Mouse (Mus musculus): ENCODE measurements around the gene Ncam1. TPM values are rescaled to one million over a fixed set of nuclear protein-coding genes. Genes with fewer than 3 reads are reported as not detected.

The Ncam1 gene
- total RNA-seq, 2 experiments from 2014 or later = 36.8 to 51.7 TPM

GRCm38 (mm10) chr9:49593951-49594536, 204.7 kb downstream of the Ncam1 start:
- peak; percentile 20 for DNase-seq
- intact Hi-C loops (cut with DNase I; ENCODE audit: low total_unique reads) = no loop called here

- no peak for DNase-seq
- intact Hi-C loops (cut with DNase I; ENCODE audit: low total_unique reads) = no loop called here
Observed at GRCm38 (mm10) chr9:49592006-49592405, 206.7 kb downstream of the Ncam1 start.

GRCm38 (mm10) chr9:49590261-49590660, 208.5 kb downstream of the Ncam1 start:
- no peak for DNase-seq
- intact Hi-C loops (cut with DNase I; ENCODE audit: low total_unique reads) = no loop called here

- intact Hi-C loops (cut with DNase I; ENCODE audit: low total_unique reads) = no loop called here
- DNase-seq = no peak
Observed at GRCm38 (mm10) chr9:49577136-49577535, 221.6 kb downstream of the Ncam1 start.

DNA sequence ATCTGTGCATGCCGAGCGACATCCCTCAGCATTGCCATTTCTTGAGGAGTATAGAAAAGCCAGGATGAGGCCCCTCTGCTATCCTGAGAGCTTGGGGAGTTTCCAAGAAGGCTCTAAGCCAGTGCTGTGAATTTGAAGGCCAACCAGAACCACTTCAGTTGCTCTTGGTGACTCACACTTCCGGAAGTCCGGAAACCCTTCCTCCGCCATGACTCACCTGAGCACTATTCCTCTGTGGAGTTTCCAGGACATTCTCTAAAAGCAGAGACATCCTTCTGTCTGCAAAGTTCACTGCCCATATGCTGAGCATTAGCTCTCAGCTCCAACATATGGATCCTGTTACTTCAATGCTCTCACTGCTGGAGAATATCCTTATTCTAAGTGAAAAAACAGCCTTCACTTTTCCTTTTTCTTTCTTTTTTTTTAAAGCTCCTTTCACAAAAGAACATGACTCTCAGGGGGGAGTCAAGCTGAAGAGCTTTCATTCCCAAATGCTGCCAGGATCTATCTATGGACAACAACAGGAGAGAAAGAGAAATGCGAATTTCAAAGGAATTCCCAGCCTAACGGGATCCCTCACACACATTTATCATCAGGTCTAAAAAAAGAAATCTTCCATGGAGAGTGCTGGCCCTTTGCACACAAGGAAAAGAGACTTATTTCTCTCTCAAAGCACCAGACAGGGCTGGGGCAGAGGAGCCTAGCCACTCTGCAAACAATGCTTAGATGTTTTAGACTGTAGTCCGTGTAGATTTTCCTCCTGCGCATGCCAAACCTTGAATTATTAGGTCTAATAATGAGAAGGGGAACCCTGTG, 226.8 kb downstream of the Ncam1 start:
- intact Hi-C loops (cut with DNase I; ENCODE audit: low total_unique reads) = no loop called here
- DNase-seq = no peak

DNA sequence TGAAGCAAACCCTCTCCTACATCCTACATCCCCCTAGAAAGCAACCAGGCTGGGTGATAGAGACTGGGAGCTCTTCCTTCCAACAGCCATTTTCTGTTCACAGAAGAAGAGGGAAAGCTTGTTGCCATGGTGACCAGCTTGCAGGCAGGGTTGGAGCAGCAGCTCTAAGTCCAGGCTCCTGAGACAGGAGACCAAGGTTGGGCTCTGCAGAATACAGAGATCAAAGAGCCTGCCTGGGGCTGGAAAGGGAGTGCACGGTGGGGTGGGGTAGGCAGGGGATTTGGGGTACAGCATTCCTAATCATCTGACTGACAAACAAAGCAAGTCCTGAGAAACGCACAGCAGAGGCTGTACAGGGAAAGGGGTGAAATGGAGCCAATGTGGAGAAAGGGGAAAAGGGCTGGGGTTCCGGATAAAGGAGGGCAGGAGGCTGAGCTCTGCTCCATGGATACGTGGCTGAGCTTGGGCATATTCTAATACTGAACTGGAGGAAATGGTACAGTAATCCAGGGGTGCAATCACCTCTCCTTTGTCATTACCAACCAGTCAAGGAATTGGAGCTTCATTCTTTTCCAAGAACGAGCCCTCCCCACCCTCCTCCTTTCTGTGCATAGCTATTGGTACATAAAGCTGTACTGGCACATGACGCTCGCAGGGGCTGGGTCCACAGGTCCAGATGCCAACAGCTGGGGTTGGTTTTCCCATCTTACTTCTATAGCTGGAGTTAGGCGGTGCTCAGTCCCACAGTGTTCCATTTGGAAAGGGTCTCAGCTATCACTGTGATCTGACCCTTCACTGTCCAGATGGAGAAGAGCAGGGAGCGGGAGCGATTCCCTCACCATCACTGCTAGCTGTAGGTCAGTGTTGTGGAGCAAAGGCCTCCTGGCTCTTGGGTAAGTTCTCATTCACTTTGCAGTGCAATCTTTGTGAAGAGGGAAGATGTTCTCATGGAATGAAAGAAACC, 227.7 kb downstream of the Ncam1 start:
- DNase-seq = no peak
- intact Hi-C loops (cut with DNase I; ENCODE audit: low total_unique reads) = no loop called here

- no peak for DNase-seq
- intact Hi-C loops (cut with DNase I; ENCODE audit: low total_unique reads) = no loop called here
Observed at GRCm38 (mm10) chr9:49570033-49570660, 228.6 kb downstream of the Ncam1 start.

- intact Hi-C loops (cut with DNase I; ENCODE audit: low total_unique reads) = no loop called here
- no peak for DNase-seq
Observed at GRCm38 (mm10) chr9:49565846-49566245, 232.9 kb downstream of the Ncam1 start.

- intact Hi-C loops (cut with DNase I; ENCODE audit: low total_unique reads) = no loop called here
- no peak for DNase-seq
Observed at GRCm38 (mm10) chr9:49558941-49559340, 239.8 kb downstream of the Ncam1 start.

GRCm38 (mm10) chr9:49551353-49551752, 247.4 kb downstream of the Ncam1 start:
- no peak for DNase-seq
- intact Hi-C loops (cut with DNase I; ENCODE audit: low total_unique reads) = no loop called here

GRCm38 (mm10) chr9:49542593-49542992, 256.1 kb downstream of the Ncam1 start:
- DNase-seq = no peak
- intact Hi-C loops (cut with DNase I; ENCODE audit: low total_unique reads) = no loop called here

- peak; percentile 56 for DNase-seq
- intact Hi-C loops (cut with DNase I; ENCODE audit: low total_unique reads) = no loop called here
Observed at GRCm38 (mm10) chr9:49537814-49538213, 260.9 kb downstream of the Ncam1 start.

- DNase-seq = no peak
- intact Hi-C loops (cut with DNase I; ENCODE audit: low total_unique reads) = no loop called here
Observed at GRCm38 (mm10) chr9:49536593-49536992, 262.1 kb downstream of the Ncam1 start.

- intact Hi-C loops (cut with DNase I; ENCODE audit: low total_unique reads) = no loop called here
- DNase-seq = no peak
Observed at GRCm38 (mm10) chr9:49534958-49535357, 263.8 kb downstream of the Ncam1 start.

DNA sequence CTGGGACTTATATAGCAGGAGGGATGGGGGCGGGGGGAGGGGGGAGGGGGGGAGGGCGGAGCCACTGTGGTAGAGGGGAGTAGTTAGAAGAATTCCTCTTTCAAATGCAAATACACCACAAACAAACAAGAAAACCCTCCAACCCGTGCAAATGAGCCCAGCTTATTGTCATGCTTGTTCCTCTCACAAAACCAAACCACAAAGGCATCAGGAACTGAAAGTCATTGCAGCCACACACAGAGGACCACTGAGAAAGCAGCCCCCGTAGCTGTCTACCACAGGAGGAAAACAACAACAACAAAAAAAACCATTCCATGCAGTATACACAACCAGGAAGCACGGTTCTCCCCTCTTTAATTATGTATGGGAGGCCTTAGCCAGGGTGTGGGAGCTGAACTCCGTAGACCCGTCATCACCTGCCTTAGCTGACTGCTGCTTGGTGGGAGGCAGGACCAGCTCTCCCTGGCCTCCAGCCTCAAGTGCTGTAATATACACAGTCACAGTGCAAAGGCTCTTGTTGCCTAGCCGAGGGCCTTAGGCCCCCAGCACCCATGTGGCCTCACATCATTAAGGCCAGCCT, 264.7 kb downstream of the Ncam1 start:
- DNase-seq = no peak
- intact Hi-C loops (cut with DNase I; ENCODE audit: low total_unique reads) = no loop called here

DNA sequence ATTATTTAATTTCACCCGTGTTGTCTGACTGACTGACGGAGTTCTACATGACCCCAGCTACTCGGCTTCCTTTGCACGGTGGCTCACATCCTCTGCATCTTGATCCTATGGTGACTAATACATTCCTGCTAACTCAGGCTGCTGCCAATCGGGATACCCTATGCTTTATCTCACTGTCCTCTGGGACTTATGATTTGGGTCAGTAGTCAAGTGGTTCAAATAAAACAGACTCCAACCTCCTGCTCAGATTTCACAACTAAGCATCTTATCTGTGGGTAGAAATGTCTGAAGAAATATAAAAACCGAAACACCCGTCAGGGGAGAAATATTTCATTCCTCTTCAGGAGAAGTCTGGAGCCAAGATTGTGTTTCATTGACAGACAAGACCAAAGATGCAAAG, 265.3 kb downstream of the Ncam1 start:
- no peak for DNase-seq
- intact Hi-C loops (cut with DNase I; ENCODE audit: low total_unique reads) = no loop called here

DNA sequence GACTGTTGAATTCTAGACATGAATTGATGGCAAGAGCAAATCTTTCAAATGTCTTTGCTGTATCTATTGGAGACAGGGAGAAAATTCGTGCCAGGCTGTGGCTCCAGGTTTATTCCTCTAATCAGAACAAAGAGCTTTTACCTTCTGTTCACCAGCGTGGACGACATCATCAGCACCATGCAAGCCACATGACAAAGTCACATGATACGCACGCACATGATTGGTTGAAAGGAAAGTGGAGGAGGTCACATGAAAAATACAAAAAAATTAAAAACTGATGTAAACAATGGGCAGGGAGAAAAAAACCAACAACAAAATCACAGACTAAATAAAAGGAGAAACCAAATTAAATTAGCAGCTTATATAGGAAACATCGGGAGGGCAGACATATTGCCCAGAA, 266.9 kb downstream of the Ncam1 start:
- intact Hi-C loops (cut with DNase I; ENCODE audit: low total_unique reads) = no loop called here

DNA sequence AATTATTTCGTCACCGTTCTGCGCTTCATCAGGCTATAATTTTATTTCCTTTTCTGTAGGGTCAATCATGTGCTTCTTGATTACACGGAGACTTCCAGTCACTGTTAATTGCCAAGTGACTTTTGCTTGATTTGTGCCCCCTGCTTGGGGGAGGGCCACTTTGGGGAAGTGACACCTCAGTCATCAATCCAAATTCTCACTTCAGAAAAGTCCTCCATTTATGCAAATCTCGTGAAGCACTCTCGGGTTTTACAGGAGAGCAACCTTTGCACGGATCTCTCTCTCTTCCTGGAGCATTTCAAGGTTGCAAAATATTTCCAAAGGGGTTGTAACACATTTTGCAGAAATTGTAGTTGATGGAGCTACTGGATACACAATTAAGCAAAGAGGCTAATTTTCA, 267.5 kb downstream of the Ncam1 start:
- intact Hi-C loops (cut with DNase I; ENCODE audit: low total_unique reads) = no loop called here

More for the DNA sequence above, 266.9 kb downstream of the Ncam1 start:
- no peak for DNase-seq

DNA sequence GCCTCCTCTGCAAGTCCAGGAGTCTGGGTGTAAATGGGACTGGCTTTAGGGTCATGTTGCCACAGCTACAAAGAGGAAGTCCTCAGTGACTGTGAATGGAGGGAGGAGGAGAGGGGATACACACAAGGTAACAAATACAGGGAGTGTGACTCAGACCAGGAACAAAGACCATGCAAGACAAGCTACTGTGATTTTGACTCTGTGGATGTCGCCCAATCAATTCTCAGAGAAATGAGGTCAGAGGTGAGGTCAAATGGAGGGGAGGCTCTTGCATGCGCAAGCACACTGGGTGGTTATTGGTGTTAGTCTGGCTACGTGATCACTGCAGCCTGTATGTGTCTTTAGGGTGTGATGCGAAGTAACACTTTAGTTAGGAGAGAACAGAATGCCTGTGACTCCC, 268.0 kb downstream of the Ncam1 start:
- DNase-seq = no peak
- intact Hi-C loops (cut with DNase I; ENCODE audit: low total_unique reads) = no loop called here

More for the DNA sequence above, 267.5 kb downstream of the Ncam1 start:
- no peak for DNase-seq

Data from gastrocnemius, postnatal 14 days (tissue).